Mouse (Mus musculus) NIH3T3 (cell line): ENCODE measurements around the gene Ddx39.
A peak's percentile ranks its signal among the peaks of the same experiment; 100 is the strongest.

Source experiments
- DNase-seq: peaks from one replicate; pipeline ENCODE4 v3.0.0-alpha.2; 2012; ENCODE audit warnings: low read depth

The Ddx39 gene

DNA sequence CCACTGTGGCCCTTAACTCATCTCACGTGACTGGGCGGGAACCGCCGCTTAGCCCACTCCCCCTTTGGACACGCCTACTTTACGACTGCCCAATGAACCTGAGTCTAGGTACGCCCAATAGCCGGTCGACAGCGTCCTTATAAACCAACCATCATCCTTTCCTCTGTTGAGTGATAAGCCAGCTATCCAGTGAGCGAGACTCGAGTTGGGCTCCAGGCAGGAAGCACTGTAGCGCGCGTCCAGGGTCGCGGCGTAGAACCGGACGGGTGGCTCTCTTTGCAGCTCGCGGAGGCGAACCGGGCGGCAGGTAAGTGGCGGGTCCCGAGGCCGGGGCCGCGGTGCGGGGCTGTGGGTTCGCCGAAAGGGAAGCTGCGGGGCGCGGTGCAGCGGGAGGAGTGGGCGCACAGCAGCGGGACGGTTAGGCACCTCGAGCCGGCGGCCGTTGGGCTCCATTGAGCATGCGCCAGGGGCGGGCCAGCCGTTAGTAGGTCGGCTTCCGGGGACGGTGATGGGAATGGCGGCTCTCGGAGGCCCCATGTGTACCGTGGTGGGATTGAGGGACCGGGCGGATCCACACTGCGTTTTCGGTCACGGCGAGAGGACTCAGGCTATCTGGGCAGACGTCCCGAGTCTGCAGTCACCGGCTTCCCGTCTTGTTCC lies at the start of gene Ddx39:
TSS of gene Ddx39 (plus strand) at position 147 of the 660 bp plus-strand sequence.
- peak; percentile 98 for DNase-seq

GRCm38 (mm10) chr8:83665969-83666865 lies 48.8 kb upstream of the Ddx39 start, which contains the start of gene Ptger1:
Ptger1 (plus strand) TSS chr8:83666678.
- peak; percentile 88 for DNase-seq

DNA sequence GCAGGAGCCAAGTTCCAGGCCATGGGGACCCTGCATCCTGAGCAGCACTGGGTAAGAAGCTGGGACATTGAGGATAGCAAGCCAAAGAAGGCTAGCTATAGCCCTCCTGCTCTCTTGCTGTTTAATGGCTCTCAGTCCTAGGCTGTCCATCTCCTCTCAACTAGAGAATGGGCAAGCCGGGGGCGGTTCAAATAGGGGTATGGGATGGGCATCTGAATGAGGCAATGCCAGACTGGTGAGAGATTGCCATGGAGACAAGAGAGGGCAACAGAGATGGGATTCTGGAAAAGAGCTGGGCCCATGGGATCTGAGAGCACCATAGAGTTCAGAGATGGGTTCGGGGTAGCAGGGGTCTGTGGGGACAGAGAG lies 48.1 kb upstream of the Ddx39 start:
- no peak for DNase-seq

- no peak for DNase-seq
Observed at GRCm38 (mm10) chr8:83667526-83667925, 47.5 kb upstream of the Ddx39 start.

DNA sequence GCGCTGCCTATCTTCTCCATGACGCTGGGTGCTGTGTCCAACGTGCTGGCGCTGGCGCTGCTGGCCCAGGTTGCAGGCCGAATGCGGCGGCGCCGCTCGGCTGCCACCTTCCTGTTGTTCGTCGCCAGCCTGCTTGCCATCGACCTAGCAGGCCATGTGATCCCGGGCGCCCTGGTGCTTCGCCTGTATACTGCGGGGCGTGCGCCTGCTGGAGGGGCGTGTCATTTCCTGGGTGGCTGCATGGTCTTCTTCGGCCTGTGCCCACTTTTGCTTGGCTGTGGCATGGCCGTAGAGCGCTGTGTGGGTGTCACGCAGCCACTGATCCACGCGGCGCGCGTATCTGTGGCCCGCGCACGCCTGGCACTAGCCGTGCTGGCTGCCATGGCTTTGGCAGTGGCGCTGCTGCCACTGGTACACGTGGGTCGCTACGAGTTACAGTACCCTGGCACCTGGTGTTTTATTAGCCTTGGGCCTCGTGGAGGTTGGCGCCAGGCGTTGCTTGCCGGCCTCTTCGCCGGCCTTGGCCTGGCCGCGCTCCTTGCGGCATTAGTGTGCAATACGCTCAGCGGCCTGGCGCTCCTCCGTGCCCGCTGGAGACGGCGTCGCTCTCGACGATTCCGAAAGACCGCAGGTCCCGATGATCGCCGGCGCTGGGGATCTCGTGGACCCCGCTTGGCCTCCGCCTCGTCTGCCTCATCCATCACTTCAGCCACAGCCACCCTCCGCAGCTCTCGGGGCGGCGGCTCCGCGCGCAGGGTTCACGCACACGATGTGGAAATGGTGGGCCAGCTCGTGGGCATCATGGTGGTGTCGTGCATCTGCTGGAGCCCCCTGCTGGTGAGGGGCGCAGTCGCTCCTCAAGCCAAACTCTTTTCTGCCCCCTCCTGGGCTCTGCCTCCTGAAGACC lies 46.7 kb upstream of the Ddx39 start:
- DNase-seq = peak; percentile 21

DNA sequence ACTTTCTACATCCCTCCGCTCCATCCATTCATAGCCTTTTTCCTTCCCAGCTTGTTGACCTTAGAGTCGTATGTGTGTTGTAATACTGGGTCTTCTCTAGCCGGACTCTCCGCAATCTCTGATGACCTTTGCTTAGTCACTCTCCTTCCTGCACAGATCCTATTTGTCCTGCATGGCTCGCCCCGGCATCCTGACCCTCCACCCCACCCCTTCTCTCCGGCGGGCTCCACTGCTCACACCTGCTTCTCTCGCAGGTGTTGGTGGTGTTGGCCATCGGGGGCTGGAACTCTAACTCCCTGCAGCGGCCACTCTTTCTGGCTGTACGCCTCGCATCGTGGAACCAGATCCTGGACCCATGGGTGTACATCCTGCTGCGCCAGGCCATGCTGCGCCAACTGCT lies 46.0 kb upstream of the Ddx39 start:
- no peak for DNase-seq

GRCm38 (mm10) chr8:83672936-83673335 lies 42.0 kb upstream of the Ddx39 start:
- peak; percentile 17 for DNase-seq

DNA sequence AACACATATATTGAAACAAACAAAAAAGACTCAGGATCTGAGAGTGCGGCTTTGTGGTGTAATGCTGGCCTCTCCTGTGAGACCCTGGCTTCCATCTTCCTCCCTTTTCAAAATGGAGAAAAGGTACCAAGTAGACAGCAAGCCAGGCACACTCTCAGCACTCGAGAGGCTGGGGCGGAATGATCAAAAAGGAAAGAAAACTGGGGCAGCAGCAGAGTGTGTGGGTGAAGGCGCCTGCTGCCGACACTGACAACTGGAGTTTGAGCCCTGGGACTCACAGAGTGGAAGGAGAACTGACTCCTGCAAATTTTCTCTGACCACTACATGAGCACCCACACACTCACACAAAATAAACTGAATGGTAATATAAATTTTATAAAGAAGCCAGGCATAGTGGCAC lies 40.5 kb upstream of the Ddx39 start:
- no peak for DNase-seq

- no peak for DNase-seq
Observed at GRCm38 (mm10) chr8:83679866-83680265, 35.1 kb upstream of the Ddx39 start.

- DNase-seq = no peak
Observed at GRCm38 (mm10) chr8:83680603-83681002, 34.4 kb upstream of the Ddx39 start.

DNA sequence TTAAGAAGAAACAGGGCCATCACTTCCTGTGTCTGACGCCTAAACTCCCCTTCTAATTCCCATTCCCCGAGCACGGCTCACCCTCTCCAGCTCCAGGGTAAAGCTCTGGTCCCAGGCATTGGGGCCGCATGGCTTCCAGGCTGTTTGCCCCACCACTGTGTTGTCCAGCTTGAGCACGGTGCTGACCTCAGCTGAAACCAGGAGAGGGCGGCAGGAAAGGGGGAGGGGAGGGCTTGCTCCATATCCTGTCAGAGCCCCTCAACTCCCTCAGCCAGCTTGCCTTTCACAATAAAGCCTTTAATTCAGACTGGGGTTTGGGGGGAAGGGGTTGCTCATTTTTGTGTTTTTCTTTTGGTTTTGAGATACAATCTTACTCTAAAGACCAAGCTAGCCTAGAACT lies 33.9 kb upstream of the Ddx39 start:
- no peak for DNase-seq

DNA sequence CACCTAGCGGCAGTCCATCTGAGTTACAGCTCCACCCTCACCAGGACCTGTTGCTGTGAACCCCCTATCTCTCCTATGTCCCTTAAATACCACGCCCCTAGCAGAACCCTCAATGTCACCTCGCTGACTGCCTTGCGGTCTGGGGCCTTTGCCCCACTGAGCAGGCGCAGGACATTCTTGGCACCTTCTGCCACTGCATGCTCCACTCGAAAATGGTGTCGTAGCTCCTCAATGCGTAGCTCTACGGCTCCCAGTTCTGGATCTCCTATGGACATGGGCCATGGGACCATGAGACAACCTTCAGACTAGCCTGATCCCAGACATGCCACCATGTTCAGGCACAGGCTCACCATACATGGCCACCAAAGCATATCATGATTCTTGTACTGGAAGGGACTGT lies 30.5 kb upstream of the Ddx39 start:
- DNase-seq = no peak

DNA sequence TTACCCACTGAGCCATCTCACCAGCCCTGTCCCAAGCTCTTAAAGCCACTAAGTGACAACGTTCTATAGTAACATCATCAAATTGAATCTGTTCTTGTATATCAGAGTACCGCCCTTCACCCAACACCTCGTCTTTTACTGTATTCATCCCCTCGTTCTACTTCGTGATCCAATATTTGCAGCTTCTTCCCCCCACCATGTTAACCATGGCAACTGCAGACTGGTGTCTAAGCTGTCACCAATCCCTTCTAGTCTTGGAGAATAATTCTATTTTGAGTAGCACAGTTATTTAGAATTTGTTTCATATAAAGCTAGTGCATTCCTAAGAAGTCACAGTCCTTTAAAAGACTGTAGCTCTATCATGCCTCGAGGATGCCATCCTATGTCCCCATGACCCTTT lies 25.7 kb upstream of the Ddx39 start:
- no peak for DNase-seq

GRCm38 (mm10) chr8:83693609-83694236 lies 21.3 kb upstream of the Ddx39 start:
- DNase-seq = no peak

DNA sequence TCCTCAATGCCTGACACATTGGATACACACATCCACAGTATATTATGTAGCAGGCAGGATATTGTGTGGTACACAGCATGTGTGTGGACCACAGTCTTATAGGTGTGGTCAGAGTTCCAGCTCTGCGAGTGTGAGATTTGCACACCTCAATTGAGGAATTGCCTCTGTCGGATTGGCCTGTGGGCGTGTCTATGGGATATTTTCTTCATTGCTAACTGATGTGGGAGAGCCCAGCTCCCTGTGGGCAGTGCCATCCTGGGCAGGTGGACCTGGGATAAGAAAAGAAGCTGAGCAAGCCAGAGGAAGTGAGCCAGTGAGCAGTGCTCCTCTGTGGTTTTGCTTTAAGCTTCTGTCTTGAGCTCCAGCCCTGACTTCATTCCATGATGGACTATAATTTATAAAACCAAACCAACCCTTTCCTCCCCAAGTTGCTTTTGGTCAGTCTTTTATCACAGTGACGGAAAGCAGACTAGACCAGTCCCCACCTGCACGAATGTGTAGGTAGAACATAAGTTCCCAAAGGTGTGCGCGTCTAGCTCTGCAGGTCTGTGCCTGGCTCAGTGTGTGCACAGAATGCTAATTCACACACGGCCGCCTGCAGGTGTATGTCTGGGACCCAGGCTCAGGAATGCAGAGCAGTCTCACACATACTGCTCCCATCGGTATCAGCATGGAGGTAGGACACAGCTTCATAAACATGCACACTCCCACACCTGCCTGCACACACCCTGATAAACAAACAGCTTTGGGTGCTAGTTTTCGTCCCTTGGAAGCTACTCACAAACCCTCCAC lies 20.4 kb upstream of the Ddx39 start:
- no peak for DNase-seq

DNA sequence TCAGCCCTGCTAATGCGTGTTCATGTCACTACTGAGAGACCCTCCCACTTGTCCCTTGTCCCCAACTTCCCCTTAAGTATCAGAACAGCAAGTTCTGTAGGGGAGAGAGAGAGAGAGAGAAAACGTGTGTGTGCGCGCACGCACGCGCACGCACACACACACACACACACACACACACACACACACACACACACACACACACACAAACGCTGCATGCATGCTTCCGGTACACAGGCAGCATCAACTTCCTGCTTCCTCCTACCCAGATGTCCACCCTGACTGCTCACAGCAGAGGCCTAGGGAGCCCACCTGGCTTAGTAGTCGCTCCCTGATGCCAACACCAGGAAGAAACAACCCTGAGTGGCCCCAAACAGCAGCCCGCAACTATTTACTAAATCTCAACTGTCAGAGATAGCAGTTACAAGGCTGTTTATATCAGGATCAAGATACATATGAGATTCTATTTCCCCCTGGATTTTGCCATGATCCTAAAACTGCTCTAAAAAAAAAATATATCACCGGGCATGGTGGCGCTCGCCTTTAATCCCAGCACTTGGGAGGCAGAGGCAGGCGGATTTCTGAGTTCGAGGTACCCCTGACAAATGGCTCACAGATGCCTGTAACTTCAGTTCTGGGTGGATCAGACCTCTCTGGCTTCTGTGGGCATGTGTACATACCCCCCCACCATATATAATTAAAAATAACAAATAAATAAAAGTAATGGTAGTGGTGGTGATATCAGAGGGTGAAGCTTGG lies 19.4 kb upstream of the Ddx39 start:
- DNase-seq = no peak

DNA sequence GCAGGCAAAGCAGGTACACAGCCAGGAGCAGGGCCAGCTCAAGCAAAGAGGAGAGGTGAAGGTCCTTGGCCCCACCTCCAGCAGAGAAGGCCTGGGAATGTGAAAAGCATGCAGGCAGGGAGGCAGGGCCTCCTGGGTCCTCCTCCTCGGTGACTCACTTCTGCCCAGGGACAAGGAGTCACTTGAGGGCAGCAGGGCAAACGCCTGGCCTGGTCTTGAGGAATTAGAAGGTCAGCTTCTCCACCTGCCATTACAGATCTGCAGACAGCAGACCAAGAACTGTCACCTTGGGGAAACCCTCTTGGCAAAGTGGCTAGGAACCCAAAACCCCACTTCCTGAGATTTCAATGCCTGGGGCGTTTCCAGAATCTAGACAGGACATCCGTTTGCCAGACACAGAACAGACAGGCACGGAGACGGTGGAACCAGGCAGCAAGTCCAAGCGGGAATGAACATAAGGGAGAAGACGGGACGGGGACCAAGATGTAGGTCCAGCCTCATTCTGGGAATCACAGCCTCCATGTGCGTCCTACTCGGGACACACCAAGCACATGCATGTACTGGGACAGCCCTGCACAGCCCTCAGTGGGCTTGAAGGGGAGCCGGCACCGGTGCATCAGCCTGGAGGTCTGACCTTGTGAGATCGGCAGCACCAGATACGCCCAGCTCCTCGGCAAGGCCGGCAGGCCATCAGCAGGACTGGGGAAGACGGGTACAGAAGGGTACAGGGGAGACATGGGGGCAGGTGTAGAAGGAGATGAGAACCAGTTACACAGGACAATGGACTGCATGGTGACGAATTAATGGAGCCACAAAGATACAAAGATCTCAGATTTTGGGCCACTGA lies 17.4 kb upstream of the Ddx39 start:
- DNase-seq = peak; percentile 54

GRCm38 (mm10) chr8:83698291-83698660 lies 16.7 kb upstream of the Ddx39 start:
- no peak for DNase-seq

DNA sequence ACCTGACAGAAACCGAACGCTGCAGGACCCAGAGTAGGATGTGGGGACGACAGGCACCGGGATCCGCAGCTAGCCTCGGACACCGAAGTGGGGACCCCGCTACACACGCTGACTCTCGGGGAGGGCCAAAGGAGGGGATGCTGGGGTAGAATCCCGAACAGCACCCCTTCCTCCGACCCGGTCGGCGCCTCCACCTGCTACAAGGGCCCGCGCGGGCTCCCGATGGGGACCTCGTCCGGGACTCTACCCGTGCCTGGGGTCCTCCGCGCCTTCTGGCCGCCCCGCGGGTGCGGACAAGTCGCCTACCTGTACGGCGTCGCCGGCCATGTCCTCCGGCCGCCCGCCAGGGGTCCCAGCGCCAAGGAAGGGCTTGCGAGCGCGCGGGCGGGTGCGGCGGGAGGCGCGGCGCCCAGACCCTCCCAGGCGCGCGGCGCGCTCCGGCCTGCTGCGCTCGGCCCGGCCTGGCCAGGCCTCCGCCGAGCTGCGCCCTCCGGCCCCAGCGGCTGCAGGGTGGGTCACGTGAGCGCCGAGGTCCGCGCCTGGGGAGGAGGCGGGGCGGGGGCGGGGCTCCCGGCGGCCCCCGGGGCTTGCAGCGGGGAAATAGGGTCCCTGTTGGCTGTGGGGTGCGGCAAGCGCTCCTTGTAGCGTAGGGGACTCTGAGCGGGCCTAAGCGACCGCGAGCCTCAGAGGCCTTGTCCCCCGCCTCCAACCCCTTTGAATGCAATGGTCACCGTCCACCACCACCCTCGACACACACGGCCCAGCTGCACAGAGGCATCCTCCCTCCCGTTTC lies 16.1 kb upstream of the Ddx39 start, which contains the start of gene Pkn1:
TSS of gene Pkn1 (minus strand) at position 519 of the 793 bp plus-strand sequence.
- DNase-seq = peak; percentile 90
